Mouse (Mus musculus) spleen, postnatal 36 days (tissue): ENCODE results near the gene Sun1.

ENCODE experiments used
- DNase-seq, 2 experiments: peaks; one replicate each; pipeline ENCODE4 v3.0.0; 2022; ENCODE audit warnings: low spot score in 2 of 2, mixed read lengths in 1 of 2

The Sun1 gene

DNA sequence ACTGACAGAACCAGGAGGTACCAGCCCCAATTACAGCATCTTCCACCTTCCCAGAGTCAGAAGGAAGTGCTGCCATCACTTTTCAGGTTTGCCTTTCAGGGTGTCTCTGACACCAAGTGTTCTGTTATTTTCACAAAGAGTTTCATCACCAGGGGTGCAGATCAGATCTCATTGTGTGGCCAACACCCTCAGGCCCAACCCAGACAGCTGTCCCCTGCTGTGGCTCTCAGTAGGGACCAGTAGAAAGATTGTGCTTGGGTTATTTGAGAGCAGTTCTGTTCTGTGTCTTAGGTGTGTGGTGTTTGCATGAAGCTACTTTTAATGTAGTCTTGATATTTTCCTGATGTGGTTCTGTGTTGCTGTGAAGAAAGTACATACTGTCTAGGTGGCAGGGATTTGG lies 7.7 kb downstream of the Sun1 start:
- no peak for DNase-seq

- no peak for DNase-seq
Measured at GRCm38 (mm10) chr5:139208871-139209684, 8.6 kb downstream of the Sun1 start.

DNA sequence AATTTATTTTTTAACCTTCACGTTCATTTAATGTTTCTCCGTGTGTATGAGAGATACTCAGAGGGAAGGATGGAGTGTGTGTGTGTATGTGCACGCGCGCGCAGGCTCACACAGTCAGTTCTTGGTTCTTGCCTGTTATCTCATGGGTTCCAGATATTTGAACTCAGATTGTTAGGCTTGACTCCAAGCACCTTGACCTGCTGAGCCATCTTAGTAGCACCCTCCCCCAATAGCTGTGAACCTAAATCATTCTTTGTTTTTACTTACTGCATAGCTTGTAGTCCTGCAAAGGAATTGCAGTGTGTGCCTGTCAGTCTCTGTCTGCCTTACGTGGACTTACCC lies 9.2 kb downstream of the Sun1 start:
- DNase-seq: no peak

DNA sequence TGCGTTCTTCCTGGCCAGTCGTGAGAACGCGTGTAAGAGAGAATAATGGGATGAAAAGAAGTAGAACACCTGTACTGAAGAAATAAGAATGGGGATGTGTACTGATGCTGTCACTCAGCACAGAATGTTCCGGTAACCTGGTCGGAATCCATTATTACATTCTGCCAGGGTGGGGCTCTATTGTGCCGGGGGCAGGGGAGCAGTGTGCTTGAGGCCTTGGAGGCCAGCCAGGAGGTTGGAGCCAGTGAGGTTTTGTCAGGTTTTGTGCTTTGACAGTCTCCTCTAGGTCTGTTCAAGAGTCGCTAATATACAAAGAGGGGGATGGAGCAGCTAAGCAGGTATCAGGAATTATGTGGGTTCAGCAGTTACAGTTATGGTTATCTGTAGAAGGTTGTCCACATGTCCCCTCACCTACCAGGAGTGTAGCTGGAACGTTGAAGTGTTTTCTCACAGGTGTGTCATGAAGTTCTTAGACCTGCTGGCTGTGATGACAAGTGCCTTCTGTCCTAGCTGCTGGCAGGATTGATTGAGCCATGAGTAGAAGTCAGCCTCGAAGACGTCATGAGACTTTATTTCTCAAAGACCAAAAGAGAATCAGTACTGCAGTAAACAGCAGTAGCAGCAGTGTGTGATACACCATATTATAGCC lies 11.4 kb downstream of the Sun1 start:
- no peak for DNase-seq

GRCm38 (mm10) chr5:139214298-139214697 lies 13.9 kb downstream of the Sun1 start:
- DNase-seq: no peak

DNA sequence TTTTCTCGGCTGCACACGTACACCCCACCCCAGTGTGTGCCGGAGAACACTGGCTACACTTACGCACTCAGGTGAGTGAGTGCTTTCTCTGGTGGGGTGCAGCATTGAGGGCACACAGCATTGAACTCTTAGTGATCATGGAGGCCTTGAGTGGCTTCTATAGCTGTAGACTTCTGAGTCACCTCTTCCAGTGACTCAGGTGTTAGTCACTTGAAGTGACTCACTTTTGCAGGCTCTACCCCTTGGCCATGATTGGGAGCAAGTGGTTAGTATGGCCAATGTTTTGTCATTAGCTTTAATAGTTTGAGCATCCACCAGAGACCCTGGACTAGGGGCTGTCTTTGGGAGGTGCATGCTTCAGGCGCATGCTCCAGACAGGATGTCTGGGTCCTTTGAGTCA lies 14.7 kb downstream of the Sun1 start:
- no peak for DNase-seq

GRCm38 (mm10) chr5:139216121-139216520 lies 15.7 kb downstream of the Sun1 start:
- DNase-seq: no peak

- DNase-seq: no peak
Measured at GRCm38 (mm10) chr5:139216774-139217173, 16.3 kb downstream of the Sun1 start.

DNA sequence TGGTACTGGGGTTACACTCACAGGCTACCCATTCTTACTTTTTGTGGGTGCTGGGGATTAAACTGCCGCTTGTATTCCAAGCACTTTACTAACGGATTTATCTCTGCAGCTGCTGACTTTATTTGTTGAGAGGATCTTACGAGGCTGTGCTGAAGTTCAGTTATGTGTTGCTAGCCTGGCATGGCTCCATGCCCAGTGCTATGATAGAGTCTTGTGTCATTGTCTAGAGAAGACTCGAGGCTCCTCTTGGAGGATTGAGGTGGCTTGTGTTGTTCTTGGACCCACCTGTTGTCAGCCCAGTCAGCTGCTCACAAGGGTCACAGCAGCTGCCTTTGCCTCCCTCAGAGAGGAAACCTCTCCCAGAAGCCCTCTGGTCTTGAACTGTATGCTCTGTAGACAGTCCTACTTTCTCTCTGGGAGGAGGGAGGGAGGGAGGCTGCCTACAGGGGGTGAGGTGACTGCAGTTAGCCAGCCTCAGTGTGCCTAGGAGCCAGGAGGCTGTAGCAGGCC lies 19.6 kb downstream of the Sun1 start:
- no peak for DNase-seq

GRCm38 (mm10) chr5:139220610-139221009 lies 20.2 kb downstream of the Sun1 start:
- no peak for DNase-seq

DNA sequence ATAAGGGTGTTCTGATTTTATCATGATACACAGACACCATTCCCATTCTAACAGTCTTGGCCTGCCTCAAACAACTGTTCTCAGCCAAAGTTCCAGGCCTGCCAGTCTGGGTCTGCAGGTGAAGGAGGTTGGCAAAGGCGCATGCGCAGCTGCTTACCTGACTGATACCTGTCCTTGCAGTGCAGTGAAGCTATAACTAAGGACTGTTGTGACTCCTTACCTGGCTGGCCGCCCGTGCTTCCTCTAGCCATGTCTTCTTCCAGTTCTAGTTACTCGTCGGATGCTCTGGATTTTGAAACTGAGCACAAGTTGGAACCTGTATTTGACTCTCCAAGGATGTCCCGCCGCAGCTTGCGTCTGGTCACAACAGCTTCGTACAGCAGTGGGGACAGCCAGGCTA lies 22.9 kb downstream of the Sun1 start:
- DNase-seq: no peak

DNA sequence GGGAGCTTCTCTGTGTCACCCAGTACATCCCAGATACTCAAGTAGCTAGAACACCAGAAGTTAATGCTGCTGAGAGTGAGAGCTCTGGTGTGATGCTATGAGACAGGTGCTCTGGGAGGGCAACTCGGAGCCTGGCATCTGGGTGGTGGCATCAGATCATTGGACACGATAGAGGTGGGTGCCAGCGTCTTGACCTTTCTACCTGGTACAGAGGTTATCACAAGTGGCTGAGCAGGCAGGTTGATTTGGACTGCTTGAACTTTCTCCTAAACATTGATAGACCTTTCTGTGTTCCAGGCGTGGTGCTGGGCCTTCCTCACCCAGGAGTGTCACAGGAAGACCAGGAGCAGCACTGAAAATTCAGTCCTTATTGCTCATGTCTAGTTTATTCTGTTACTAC lies 26.8 kb downstream of the Sun1 start:
- DNase-seq: no peak

DNA sequence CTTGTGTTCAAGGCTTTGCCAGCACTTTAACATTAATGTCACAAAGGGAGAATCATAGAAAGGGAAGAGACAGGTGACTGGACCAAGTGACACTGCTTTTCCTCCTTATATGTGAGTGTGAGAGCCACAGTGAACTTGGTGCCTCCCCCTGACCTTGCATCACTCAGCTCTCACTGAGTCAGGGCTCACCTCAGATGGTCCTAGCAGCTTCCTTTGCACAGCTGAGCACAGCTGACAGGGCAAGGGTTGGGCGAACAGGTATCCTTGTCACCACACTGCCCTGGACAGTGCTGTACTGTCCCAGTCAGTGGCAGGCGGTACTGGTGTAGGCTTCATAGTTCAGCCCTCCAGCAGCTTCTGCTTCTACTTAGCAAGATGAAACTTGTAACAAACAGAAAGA lies 27.2 kb downstream of the Sun1 start:
- no peak for DNase-seq

DNA sequence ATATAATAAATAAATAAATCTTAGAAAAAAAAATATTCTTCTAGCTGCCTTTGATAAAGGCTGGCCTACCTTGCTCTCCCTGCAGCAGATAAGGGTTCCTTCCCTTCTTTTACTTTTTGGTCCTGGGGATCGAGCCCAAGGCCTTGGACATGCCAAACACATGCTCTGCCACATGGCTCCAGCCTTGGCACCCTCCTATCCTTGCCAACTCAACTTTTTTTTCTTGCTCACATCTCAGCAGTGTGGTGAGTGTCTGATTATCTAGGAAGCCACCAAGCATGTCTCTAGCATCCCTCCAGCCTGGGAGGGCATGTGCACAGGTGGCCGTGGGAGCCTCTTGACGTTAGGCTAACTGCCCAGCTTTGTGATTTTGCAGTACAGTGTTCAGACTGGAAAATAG lies 27.9 kb downstream of the Sun1 start:
- DNase-seq: no peak

- DNase-seq: no peak
Measured at GRCm38 (mm10) chr5:139229716-139230115, 29.3 kb downstream of the Sun1 start.

DNA sequence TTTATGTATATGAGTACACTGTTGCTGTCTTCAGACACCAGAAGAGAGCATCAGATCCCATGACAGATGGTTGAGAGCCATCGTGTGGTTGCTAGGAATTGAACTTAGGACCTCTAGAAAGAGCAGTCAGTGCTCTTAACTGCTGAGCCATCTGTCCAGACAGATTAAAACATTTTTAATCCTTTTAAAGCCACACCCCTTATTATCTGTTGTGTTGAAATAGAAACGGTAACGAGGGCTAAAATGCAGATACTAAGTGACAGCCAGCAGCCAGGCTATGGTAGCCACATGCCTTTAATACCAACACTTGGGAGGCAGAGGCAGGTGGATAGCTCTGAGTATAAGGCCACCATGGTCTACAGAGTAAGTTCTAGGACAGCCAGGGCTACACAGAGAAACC lies 31.6 kb downstream of the Sun1 start:
- DNase-seq: no peak

GRCm38 (mm10) chr5:139234423-139234822 lies 34.0 kb downstream of the Sun1 start:
- DNase-seq: no peak

DNA sequence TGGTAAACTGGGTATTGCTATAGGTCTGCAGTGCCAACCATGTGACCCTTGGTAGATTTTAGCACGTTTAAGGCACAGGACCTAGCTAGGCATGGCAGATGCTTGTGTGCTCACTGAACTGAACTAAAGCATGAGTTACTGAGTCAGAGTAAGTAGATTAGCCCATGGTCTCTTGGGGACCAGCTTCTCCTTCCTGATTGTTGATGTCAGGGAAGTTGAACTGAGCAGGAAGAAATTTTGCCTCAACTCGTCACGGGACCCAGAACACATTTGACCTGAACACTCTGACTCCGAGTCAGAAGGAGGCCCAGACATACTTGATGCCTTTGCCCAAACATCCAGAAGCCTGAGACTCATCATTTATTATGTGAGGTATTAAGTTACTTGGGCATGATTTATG lies 37.0 kb downstream of the Sun1 start:
- DNase-seq: no peak

DNA sequence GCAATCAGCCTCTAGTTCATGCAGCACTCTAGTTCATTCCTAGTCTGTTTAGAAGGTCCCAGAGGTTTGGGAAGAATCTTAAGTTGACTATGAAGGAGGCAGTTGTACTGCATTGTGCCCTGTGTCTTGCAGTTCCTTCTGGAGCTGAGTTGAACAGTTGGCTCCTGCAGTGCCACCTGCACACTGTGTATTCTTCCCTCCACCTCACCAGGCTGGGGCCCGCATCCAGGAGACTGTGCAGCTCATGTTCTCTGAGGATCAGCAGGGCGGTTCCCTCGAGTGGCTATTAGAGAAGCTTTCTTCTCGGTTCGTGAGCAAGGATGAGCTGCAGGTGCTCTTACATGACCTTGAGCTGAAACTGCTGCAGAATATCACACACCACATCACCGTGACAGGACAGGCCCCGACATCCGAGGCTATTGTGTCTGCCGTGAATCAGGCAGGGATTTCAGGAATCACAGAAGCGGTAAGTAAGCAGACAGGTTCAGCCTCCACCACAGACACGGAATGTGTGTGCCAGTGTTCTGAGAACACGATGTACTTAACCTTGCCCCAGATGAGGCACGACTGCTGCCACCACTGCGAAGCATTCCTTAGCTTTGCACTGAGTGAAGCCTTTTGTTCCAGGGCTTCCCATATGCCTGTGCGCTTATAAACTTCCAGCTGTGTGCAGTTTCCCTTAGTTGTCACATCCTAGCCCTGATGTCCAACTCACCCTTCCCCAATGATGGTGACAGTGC lies 40.8 kb downstream of the Sun1 start:
- DNase-seq: no peak

DNA sequence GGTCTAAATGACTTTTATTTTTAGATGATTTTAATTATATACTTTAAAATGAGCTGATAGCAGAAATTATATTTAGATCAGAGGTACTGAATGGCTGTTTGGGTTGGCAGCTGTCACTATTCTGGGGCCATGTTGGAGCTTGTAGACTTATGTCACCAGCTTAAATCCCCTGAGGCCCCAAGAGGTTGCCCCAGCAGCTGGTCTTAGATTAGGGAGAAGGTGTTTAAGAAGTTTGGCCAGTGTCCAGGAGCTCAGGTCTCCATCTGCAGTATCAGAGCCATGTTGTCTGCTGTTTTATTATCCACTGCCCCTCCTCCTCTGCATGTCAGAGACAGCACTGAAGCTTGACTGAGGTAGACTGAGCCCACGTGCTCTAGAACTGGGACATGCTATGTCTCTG lies 42.9 kb downstream of the Sun1 start:
- no peak for DNase-seq

GRCm38 (mm10) chr5:139247767-139248166 lies 47.3 kb downstream of the Sun1 start:
- DNase-seq: no peak

DNA sequence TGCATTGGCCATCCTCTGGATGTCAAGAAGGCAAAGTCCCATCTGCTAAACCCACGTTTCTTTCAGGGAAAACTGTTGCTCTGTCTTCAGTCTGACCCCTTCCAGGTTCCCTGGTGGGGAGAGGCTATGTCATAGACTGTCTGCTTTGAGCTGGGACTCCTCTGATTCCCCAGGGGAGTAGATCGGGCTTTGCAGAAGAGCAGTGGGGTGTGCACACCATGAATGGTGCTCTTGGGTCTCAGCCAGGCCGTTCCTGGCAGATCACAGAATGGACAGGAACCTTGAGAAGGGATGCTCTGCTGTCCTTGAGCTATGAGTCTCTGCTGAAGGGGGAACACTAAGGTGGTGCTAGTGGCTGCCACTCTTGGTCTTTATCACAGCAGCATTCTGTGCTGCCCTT lies 48.4 kb downstream of the Sun1 start:
- DNase-seq: no peak

- no peak for DNase-seq
Measured at GRCm38 (mm10) chr5:139251279-139251678, 50.8 kb downstream of the Sun1 start.
